Mouse (Mus musculus) G1E (cell line): ENCODE measurements around the gene Ppp3ca.

Experiments used
- CTCF ChIP-seq: IDR thresholded peaks from 2 replicates; pipeline ENCODE4 v1.5.1; 2012; ENCODE audit warnings: low read depth, low read length, inconsistent platforms, mixed read lengths
- GATA1 ChIP-seq: IDR thresholded peaks from 2 replicates; pipeline ENCODE4 v1.6.1; 2012; ENCODE audit warnings: borderline replicate concordance, low read length, inconsistent platforms, mixed read lengths
- TAL1 ChIP-seq: conservative IDR thresholded peaks from 2 replicates; pipeline ENCODE4 v1.6.1; 2012; ENCODE audit warnings: low read depth, low read length, inconsistent platforms, mixed read lengths

- TF ChIP-seq CTCF: no peak
- no peak for TF ChIP-seq GATA1
- TF ChIP-seq TAL1: no peak
Observed at GRCm38 (mm10) chr3:136651496-136651895, 18.4 kb upstream of the Ppp3ca start.
